Mouse (Mus musculus) activated CD4-positive, CD25-positive, alpha-beta regulatory T cell, adult 4 months (primary cell): ENCODE data around the gene Cemip2. TPM values are rescaled to one million over a fixed set of nuclear protein-coding genes. Genes with fewer than 3 reads are reported as not detected.

Experiments
- ATAC-seq: one replicate; pipeline ENCODE4 v1.8.0; 2017
- polyA plus RNA-seq, 2 experiments: library from polyadenylated mRNA; unstranded; fragments of 100-300 nt; shearing (Covaris generic); gene quantifications; one replicate each; pipeline ENCODE4 v1.2.1; 2017

The Cemip2 gene
- 1 to 10 TPM; 6.3 to 7.2 TPM for polyA plus RNA-seq

GRCm38 (mm10) chr19:21778147-21778917 lies at the start of gene Cemip2:
Gene Cemip2, plus strand, starts transcription at chr19:21778342.
- peak; percentile 89 for ATAC-seq

GRCm38 (mm10) chr19:21728342-21728741 lies 49.8 kb upstream of the Cemip2 start:
- ATAC-seq: no peak

DNA sequence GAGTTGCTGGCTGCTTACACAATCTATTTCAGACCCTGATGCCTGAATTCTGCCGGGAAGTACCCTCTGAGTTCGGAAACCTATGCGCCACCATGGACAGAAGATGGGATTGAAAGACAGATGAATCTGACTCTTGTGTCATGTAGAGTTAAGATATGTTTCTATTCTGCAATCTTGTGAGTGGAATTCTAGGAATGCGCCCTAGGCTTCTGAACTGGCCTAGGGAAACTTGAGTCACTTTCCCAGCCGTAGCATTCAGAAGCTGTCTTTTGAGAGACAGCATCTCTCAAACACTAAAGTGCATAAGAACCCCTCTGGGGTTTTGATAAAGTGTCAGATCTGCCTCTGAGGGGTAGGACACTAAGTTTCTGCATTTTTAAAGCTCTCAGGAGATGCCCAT lies 46.3 kb upstream of the Cemip2 start:
- ATAC-seq: no peak

GRCm38 (mm10) chr19:21733176-21733575 lies 45.0 kb upstream of the Cemip2 start:
- no peak for ATAC-seq

GRCm38 (mm10) chr19:21734112-21734511 lies 44.0 kb upstream of the Cemip2 start:
- ATAC-seq: no peak

GRCm38 (mm10) chr19:21737446-21737845 lies 40.7 kb upstream of the Cemip2 start:
- peak; percentile 99 for ATAC-seq

DNA sequence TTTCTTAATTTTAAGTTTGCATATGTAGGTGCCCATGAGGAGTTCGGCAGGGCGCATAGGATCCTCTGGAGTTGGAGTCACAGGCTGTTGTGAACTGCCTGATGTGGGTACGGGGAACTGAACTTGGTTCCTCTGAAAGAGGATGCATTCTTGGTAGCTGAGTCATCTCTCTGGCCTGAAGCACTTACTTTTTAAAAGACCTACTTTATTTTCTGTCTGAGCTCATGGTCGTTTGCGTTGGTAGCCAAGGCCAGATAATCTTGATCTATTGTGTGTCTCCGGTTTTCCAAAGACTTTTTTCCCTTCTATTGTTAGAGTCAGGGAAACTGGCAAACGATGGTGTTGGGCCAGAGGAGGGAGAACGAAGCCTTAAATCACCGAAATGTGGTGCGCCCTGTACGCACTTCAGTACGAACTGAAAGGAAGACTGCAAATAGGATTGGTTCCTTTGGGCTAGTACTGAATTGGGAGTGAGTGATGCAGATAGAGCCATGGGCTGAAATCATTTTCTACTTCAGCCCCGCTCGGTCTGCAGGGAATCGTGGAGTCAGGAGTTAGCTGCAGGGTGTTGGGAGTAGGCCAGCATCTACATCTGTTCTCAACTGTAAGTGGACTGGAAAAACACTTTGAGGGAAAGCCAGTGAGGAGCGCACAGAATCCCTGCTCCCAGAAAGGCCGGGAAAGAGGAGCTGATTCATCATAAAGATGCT lies 40.1 kb upstream of the Cemip2 start:
- no peak for ATAC-seq

- ATAC-seq: no peak
Observed at GRCm38 (mm10) chr19:21738591-21739280, 39.4 kb upstream of the Cemip2 start.

- no peak for ATAC-seq
Observed at GRCm38 (mm10) chr19:21742138-21742537, 36.0 kb upstream of the Cemip2 start.

GRCm38 (mm10) chr19:21745586-21745985 lies 32.6 kb upstream of the Cemip2 start:
- ATAC-seq: no peak

DNA sequence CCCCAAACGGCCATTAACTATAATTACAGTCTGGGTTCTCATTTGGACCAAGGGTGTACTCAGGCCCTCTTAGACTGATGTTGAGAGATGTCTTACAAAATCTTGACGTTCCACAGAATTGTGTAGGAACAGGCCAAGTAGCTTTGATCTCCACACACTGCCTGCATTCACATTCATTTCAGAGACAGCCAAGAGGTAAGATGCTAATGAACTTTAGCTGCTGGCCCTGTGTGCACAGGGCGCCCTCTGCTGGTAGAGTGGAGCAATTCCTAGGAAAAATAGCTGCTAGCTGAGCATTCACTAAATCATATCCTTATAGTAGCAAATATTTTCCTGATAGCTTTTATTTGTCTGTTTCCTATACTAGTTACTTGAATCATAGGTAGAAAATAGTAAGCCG lies 30.8 kb upstream of the Cemip2 start:
- peak; percentile 81 for ATAC-seq

DNA sequence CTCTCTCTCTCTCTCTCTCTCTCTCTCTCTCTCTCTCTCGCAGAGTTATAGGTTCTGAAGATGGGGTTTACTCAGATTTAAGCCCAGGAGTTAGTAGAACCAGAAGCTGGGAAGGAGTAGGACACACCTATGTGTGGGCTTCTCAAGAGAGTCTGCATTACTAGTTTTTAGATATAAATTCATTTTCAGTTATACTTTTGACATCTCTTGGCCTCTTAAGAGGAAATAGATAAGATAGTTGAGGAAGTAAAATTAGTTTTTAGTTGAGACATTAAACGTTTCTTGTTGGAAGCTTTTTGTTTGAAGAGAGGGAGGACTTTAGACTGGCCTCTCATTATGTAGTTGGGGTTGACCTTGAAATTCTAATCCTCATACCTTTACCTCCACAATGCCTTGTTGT lies 28.0 kb upstream of the Cemip2 start:
- no peak for ATAC-seq

DNA sequence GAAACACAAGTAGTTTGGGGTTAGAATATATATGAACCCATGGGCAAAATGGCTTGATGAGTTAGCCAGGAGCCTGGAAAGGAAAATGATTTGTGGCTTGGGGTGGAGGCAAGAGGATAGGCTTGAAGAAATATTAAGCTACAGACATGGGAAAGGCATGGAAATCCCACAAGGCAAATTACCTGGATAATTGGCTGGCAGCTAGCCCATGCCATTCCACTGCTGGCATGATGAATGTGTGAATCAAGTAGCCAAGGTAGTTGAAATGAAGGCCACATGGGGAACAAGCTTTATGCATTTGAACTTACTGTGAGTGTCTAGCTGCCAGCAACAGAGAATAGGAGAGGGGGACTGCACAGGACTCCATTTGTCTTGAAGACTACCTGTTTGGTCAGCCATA lies 16.5 kb upstream of the Cemip2 start:
- ATAC-seq: no peak

- ATAC-seq: no peak
Observed at GRCm38 (mm10) chr19:21764013-21764412, 14.1 kb upstream of the Cemip2 start.

DNA sequence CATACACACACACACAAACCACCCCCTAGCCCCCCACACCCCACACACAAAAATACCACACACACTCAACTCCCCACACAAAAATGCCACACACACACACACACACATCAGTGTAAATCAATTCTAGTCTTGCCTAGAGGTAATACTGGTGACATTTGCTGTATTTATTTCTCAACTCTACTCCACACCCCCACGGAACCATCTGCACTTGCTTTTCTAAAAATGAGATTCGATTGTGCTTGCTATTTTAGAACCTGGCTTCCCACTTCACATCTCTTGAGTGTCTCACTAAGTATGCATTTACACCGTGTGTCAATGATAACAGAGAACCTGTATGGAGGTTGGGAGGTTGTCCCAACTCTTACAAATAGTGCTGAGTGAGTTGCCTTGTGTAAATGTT lies 13.4 kb upstream of the Cemip2 start:
- no peak for ATAC-seq

GRCm38 (mm10) chr19:21767500-21768045 lies 10.6 kb upstream of the Cemip2 start:
- ATAC-seq: no peak

- ATAC-seq: no peak
Observed at GRCm38 (mm10) chr19:21769796-21770195, 8.3 kb upstream of the Cemip2 start.

DNA sequence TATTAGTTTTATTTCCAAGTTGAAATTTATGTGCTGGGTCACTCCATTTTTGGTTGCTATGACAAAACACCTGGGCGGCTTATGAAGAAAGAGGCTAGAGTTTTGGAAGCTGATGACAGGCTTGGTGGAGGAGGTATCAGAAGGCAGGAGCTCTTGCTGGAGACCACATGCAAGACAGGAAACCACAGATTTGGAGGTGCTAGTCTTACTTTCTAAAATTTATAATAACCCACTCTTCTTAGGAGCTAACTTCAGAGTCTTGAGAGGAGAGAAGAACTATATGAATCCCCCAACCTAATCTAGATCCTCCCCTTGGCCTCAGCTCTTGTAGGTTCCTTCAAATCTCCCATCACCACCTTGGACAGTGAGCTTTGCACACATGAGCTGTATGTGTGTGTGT lies 6.6 kb upstream of the Cemip2 start:
- no peak for ATAC-seq

DNA sequence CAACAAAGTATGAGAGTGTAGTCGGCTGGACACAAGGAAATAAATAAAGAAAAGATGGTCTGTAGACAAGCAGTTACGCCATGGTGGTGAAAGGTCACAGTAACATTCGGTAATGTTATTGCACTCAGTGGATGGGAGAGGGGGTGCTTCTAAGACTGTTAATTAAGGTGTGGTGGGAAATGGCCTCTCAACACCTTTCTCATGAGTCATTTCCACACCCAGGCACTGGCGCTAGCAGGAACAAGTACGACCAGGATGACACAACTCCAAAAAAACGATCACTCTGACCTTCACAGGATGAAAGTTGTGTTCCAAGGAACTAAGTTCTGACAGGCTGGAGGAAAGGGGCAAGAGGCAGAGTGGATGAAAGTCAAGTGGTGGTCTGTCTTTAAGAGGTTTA lies 4.5 kb upstream of the Cemip2 start:
- ATAC-seq: no peak

DNA sequence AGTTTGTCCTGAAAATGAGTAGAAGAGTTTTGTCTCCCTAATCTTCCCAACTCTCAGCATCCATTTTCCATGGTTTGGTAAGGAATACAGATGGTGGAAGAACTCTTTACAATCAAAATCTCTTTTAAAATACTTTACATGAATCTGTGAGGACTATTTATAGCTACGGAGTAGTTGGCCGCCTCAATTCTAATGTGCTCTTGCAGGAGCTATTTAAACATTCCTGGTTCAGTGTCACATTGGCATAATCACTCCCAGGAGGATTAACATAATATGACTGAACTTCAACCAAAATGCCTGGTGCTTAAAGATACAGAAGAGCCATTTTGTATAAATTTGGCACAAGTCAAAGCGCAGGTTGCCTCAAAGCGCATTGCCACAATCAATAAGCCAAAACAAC lies 2.5 kb upstream of the Cemip2 start:
- no peak for ATAC-seq

GRCm38 (mm10) chr19:21776671-21777070 lies 1.5 kb upstream of the Cemip2 start:
- ATAC-seq: no peak

- ATAC-seq: no peak
Observed at GRCm38 (mm10) chr19:21777171-21777731, 891 bp upstream of the Cemip2 start.

GRCm38 (mm10) chr19:21779106-21779505 lies 964 bp downstream of the Cemip2 start:
- no peak for ATAC-seq
